Mouse (Mus musculus) regulatory T cell (primary cell): ENCODE measurements around the gene Ly75.

ENCODE experiments used
- in situ Hi-C: fragments of 300-600 bp; cut with MboI, MseI; formaldehyde crosslinking; loops from one replicate; pipeline ENCODE4 v1.15.1; 2025; ENCODE audit warnings: high pct_unique_total_duplicates

Ly75 gene

DNA sequence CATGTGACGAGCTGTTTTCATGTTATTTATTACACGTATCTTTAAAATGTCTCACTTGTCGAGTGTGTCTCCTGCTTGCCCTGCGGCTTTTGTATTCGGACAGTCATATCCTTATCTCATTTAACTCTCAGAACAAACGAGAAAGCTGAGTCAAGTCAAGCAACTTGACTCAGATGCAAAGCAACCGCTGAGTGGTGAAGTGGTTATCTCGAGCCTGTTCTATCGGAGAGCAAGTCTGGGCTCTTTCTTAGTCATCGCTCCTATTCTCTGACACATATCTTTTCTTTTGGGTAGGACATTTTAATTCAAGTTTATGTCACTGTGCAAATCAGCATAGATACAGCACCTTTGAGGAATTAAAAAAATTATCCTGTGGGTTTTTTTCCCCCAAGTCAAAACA, 54.5 kb downstream of the Ly75 start:
- in situ Hi-C loops, result loop anchor here (5.0 kb wide), 1 partner anchor 76 kb away; no protein-coding TSS in a partner anchor

DNA sequence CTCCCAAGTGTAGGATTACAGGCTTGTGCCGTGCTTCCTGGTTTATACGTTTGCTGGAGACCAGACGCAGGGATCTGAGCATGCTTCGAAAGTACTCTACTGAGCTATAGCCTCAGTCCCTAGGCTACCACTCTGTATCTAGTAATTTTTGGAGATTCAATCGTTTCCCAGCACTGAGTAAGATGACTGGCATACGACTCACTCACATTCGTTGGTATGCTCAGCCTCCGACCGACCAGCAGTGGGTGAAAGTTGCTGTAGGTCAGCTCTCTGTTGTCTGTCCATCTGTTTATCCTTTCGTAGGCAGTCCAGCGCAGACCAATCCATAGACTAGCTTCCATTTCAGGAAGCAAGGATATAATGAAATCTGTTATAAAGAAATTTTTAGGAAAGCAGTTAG, 55.5 kb downstream of the Ly75 start:
- in situ Hi-C loops, result loop anchor here (5.0 kb wide), 1 partner anchor 75 kb away; no protein-coding TSS in a partner anchor

- in situ Hi-C loops, result loop anchor here (5.0 kb wide), 1 partner anchor 75 kb away; no protein-coding TSS in a partner anchor
Measured at GRCm38 (mm10) chr2:60326948-60327347, 56.2 kb downstream of the Ly75 start.

DNA sequence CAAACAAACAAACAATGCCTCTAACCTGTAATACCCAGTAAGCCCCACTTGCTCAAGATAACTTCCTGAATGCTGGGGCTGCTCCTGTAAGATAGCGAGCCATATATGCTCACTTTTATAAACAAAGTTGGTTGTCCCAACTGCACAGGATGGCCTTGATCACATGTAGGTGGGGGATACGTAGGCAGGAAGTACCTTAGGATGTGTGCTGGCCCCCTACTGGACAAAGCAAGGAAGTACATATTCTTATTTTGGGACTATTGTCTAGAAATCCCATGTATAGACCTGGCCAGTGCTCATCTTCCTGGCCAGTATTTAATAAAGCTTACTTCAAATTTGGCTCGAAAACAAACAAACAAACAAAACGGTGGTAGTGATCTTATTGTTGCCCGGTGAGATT, 59.7 kb downstream of the Ly75 start:
- in situ Hi-C loops, result no loop called here

DNA sequence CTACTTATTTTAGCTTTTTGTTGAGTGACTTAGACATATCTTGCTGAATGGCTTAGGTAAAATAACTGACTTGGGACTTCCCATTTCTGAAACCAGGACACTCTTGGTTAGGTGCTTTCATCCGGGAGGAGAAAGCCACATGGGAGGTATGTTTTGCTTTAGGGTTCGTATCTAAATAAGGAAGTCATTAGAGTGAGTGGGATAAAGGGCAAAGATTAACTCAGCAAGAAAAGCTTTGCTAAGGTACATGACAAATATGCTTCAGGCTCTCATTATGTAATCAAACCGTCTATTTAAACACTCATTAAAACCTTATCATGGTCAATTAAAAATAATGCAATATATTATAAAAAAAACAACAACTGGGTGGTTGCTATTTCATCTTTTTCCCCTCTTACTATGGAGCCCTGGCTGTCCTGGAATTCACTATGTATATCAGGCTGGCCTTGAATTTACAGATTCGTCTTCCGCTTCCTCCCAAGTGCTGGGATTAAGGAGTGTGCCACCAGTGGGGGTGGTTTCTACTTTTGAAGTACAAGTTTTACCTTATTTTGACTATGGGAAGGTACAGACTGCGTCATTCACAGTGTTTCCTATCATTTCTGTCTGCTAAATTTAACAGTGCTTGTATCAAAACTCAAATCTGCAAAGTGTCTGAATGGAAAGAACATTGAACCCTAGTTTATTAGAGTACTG, 60.9 kb downstream of the Ly75 start:
- in situ Hi-C loops, result no loop called here

DNA sequence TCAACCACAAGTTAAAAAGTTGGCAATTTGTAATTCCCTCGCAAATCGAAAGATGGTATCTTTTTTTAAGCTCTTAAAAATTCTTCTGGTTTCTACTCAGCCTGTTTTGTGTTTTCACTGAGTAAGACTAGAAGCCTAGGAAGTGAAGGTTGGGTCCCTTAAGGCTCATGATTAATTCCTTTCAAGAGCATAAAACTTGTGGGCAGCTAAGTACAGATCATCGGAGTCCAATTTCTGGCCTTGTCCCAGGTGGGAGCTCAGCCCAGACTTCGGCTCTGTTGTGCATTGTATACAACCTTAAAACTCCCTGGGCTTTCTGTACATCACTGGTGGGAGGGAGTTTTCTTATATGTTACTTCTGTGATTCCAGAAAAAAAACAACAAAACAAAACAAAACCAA, 79.3 kb downstream of the Ly75 start:
- in situ Hi-C loops, result no loop called here

- in situ Hi-C loops, result loop anchor here (25.0 kb wide), 1 partner anchor 763 kb away; no protein-coding TSS in a partner anchor
Measured at GRCm38 (mm10) chr2:60299323-60299722, 83.8 kb downstream of the Ly75 start.

DNA sequence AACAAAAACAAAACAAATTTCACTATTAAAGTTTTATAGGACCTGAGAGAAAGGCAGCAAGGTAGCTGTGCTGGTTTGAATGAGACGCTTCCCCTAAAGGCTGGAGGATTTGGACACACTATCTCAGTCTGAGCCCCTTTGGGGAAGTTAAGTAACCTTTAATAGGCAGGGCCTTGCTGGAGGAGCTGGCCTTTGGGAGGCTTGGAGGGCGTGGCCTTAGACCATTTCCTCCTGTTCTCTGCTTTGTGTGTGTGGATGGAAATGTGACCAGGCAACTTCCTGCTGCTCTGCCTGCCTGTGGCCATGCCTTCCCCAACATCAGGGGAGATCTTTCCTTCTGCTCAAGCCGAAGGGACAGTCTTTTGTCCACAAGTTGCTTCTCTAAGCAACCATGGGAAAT, 84.8 kb downstream of the Ly75 start:
- in situ Hi-C loops, result loop anchor here (25.0 kb wide), 1 partner anchor 764 kb away; no protein-coding TSS in a partner anchor

DNA sequence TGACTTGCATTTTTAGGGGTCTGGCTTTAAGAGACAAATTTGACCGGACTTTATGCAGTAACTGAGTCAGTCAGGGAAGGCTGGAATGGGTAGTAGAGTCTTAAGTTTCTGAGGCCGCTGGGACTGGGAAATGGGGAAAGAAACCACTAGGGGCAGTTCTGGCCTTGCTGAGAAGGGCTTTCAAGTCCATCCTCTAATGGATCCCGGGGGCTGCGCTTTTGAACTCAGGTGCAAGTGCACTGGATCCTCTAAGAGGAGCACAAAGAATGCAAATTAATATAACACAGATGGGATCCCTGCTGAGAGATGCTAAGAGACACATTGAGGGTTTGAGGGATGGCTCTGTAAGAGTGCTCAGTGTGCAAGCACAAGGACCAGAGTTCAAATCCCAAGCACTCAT, 91.7 kb downstream of the Ly75 start:
- in situ Hi-C loops, result loop anchor here (25.0 kb wide), 1 partner anchor 771 kb away; no protein-coding TSS in a partner anchor

DNA sequence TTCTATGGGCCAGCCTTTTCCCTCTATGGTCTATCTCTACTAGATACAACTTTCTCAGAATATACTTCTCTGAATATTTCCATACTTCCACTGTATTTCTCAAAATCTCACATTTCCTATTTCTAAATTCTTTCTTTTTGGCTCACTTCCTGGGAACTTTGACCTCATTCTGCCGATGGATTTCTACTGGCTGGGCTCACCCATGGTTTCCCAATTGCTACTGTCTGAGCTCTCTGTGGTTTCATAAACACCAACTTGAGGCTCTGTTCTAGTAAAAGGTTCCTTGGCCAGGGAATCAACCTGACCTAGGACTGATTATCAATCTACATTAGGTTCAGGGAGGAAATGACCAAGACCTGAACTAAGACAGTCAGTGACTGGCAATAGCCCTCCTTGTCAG, 93.7 kb downstream of the Ly75 start:
- in situ Hi-C loops, result loop anchor here (25.0 kb wide), 1 partner anchor 773 kb away; no protein-coding TSS in a partner anchor

GRCm38 (mm10) chr2:60288606-60289005, 94.5 kb downstream of the Ly75 start:
- in situ Hi-C loops, result loop anchor here (25.0 kb wide), 1 partner anchor 774 kb away; no protein-coding TSS in a partner anchor

DNA sequence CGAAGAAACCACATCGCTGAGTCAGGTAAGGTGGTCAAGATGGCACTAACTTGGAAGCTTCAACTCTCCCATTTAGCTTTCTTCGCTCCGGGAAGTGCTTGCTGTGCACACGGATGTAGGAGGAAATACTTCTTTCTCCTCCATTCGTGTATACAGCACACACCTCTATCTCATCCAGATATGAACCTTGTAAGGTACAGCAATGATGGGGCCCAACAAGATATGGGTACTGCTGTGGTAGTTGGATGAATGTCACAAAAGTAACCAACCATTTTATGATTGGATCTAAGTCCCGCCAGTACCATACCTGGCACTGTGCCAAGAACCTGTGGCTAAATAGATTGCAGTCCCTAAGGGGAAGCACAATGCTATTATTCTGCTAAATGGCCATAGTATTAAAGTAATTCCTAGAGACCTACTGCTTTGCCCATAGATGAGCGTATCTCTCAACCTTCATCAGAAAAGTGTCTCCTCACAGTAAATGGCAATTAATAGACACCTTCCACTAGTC, 97.9 kb downstream of the Ly75 start:
- in situ Hi-C loops, result loop anchor here (25.0 kb wide), 1 partner anchor 777 kb away; no protein-coding TSS in a partner anchor

DNA sequence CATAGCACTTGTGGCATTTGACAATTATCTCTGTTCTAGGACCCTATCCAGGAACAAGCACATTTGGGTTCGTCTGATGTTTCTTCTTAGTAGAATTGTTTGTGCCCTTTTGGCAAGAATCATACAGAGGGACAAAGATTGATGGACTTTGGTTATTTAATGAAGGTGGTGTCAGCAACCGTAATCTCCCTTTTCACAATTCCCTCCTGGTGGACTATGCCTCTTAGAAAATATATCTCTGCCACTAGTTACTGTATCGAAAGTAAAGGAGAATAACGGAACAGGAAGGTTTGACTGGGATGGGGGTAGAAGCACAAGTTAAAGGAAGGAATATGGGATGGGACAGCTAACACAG, 98.7 kb downstream of the Ly75 start, which contains the start of gene Cd302:
Gene Cd302 (minus strand): TSS at position 22 of the 355 bp plus-strand sequence.
- in situ Hi-C loops, result loop anchor here (25.0 kb wide), 1 partner anchor 778 kb away; no protein-coding TSS in a partner anchor

DNA sequence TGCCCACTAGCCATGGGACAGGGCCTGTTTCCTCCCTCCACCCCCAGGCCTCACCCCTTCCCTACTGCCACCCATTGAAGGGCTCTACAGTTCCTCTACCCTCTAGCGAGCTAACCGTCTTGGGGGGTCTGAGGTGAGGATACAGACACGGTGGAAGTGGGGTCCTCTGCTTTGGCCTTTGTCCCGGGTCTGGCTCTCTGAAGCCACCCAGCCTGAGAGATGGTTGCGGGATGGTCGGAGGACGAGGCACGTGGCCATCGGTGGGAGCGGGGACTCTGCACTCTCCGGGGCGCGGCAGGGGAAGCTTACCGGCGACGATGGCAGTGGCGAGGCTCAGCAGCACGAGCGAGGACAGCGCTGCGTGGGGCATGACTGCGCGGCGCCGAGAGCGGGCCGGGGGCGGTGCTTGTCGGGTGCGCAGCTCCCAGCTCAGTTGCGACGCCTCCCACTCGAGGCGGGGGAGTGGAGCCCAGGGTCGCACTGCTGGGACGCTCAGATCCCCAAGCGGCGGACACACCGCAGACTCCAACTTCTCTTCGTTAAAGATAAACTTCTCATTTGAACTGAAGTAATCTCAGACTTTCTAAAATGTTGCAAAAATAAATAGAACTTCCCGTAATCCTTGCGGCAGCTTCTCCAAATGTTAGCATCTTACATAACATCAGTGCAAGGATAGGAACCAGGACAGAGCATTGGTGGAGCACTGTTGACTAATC, 99.2 kb downstream of the Ly75 start:
- in situ Hi-C loops, result loop anchor here (25.0 kb wide), 1 partner anchor 778 kb away; no protein-coding TSS in a partner anchor

- in situ Hi-C loops, result loop anchor here (25.0 kb wide), 1 partner anchor 779 kb away; no protein-coding TSS in a partner anchor
Measured at GRCm38 (mm10) chr2:60283208-60283750, 99.8 kb downstream of the Ly75 start.

DNA sequence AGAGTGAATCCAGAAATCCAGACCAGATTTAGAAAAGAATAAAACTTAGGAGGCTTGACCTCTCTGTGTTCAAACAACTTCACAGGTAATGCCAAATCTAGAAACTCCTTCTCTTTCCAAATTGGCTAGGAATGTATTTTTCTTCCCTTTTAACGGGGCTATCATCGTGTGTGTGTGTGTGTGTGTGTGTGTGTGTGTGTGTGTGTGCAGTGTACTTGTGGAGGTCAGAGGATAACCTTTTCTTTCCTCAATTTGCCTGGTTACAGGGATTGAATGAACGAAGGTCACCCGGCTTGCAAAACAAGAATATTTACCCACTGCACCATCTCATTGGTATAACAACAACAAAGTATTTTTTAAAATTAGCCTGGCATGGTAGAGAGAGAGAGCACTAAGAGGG, 100.5 kb downstream of the Ly75 start:
- in situ Hi-C loops, result loop anchor here (25.0 kb wide), 1 partner anchor 780 kb away; no protein-coding TSS in a partner anchor

- in situ Hi-C loops, result loop anchor here (25.0 kb wide), 1 partner anchor 784 kb away; no protein-coding TSS in a partner anchor
Measured at GRCm38 (mm10) chr2:60278627-60279026, 104.5 kb downstream of the Ly75 start.

- in situ Hi-C loops, result loop anchor here (10.0 kb wide), 1 partner anchor 865 kb away; no protein-coding TSS in a partner anchor
Measured at GRCm38 (mm10) chr2:60269856-60270479, 113.1 kb downstream of the Ly75 start.

GRCm38 (mm10) chr2:60267567-60267966, 115.5 kb downstream of the Ly75 start:
- in situ Hi-C loops, result loop anchor here (10.0 kb wide), 1 partner anchor 867 kb away; no protein-coding TSS in a partner anchor

GRCm38 (mm10) chr2:60260621-60261350, 122.3 kb downstream of the Ly75 start:
- in situ Hi-C loops, result loop anchor here (10.0 kb wide), 1 partner anchor 874 kb away; no protein-coding TSS in a partner anchor
